Mouse (Mus musculus): ENCODE results near the gene Disc1.

DNA sequence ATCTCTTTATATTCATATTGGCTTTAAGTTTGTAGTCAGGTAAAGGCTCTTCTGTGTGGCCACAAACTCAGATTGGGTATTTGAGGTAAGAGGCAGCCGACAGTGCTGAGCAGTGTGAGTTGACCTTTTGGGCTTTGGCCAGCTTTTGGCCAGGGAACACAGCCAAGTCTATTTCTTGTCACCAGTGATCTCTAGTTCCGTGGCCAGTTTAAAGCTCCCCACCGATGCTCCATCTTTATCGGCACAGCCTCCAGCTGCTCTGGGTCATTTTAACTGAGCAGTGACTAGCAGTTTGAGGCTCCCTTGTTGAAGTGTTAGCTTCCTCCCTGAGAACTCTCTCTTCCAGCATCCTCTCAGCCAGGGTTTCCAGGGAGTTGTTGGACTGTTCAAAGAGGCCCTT lies 29.8 kb downstream of the Disc1 start:
- TF ChIP-seq POLR2A (IDR thresholded peaks at IDR 0.05; ENCODE audit: borderline replicate concordance, control insufficient read depth, low read depth, low read length) (no peak), CTCF (IDR thresholded peaks at IDR 0.05; ENCODE audit: control insufficient read depth, insufficient read depth, low read length) (no peak)
